Mouse (Mus musculus) CH12.LX (cell line): ENCODE measurements around the gene Npas3.

Experiments used
- CHD2 ChIP-seq: IDR thresholded peaks from 2 replicates; pipeline ENCODE4 v1.6.1; 2011; ENCODE audit warnings: low read length, improper control_type of control experiment
- E2F4 ChIP-seq: IDR thresholded peaks from 2 replicates; pipeline ENCODE4 v1.6.1; 2011; ENCODE audit warnings: low read depth, low read length, improper control_type of control experiment; ENCODE audit not compliant: insufficient replicate concordance
- EP300 ChIP-seq: IDR thresholded peaks from 2 replicates; pipeline ENCODE4 v1.6.1; 2011; ENCODE audit warnings: low read length, improper control_type of control experiment
- GABPA ChIP-seq: IDR thresholded peaks from 2 replicates; pipeline ENCODE4 v1.6.1; 2012; ENCODE audit warnings: low read depth, low read length, improper control_type of control experiment, inconsistent platforms; ENCODE audit not compliant: insufficient replicate concordance
- POLR2A ChIP-seq: IDR thresholded peaks from 2 replicates; pipeline ENCODE4 v1.6.1; 2011; ENCODE audit warnings: low read depth, mild to moderate bottlenecking, improper control_type of control experiment, low read length
- USF2 ChIP-seq: conservative IDR thresholded peaks from 2 replicates; pipeline ENCODE4 v1.6.1; 2011; ENCODE audit warnings: low read depth, low read length, improper control_type of control experiment

- TF ChIP-seq CHD2 (no peak), POLR2A (no peak), GABPA (no peak), EP300 (no peak), USF2 (no peak), E2F4 (no peak)
Observed at GRCm38 (mm10) chr12:53794718-53795400, 546.4 kb downstream of the Npas3 start.
